Mouse (Mus musculus) left cerebral cortex, postnatal 4 days (tissue): ENCODE data around the gene Wipi1. TPM values are rescaled to one million over a fixed set of nuclear protein-coding genes. Genes with fewer than 3 reads are reported as not detected.
"Not testable (repeated sequence)": the region's sequence is repeated elsewhere in the genome, so short reads cannot be mapped to it uniquely, and the experiment has no call there.

Experiments
- DNase-seq: peaks from one replicate; pipeline ENCODE4 v3.0.0-alpha.2; 2022
- intact Hi-C: fragments of 180-260 bp; cut with DNase I; formaldehyde crosslinking; loops from one replicate; pipeline ENCODE4 v1.15.1; 2025
- total RNA-seq, 2 experiments: library from RNA; stranded (reverse); gene quantifications; 2 replicates each; pipeline ENCODE4 v1.2.3; 2021

Wipi1 gene
- total RNA-seq: 10 to 100 TPM; 14.1 TPM

- intact Hi-C loops: no loop called here
- DNase-seq: peak; percentile 99
These were observed at the start of gene Wipi1 for GRCm38 (mm10) chr11:109611303-109612149. Gene Wipi1, minus strand, starts transcription at chr11:109611967.

- DNase-seq: not testable (repeated sequence)
- intact Hi-C loops: loop anchor here (10.0 kb wide), 1 partner anchor 614 kb away; no protein-coding TSS in a partner anchor
These were observed 48.8 kb upstream of the Wipi1 start for GRCm38 (mm10) chr11:109660526-109660925.

- intact Hi-C loops: no loop called here
- DNase-seq: no peak
These were observed 44.5 kb upstream of the Wipi1 start for GRCm38 (mm10) chr11:109656232-109656631.

- DNase-seq: no peak
- intact Hi-C loops: no loop called here
These were observed 42.8 kb upstream of the Wipi1 start for GRCm38 (mm10) chr11:109654581-109654980.

GRCm38 (mm10) chr11:109653201-109653600 is 41.4 kb upstream of the Wipi1 start:
- DNase-seq: no peak
- intact Hi-C loops: no loop called here

GRCm38 (mm10) chr11:109652505-109652904 is 40.7 kb upstream of the Wipi1 start:
- intact Hi-C loops: no loop called here

GRCm38 (mm10) chr11:109651566-109652024 is 39.8 kb upstream of the Wipi1 start:
- intact Hi-C loops: no loop called here
- peak; percentile 35 for DNase-seq

More at GRCm38 (mm10) chr11:109652505-109652904, 40.7 kb upstream of the Wipi1 start:
- DNase-seq: no peak

- intact Hi-C loops: no loop called here
- peak; percentile 96 for DNase-seq
These were observed 39.2 kb upstream of the Wipi1 start for GRCm38 (mm10) chr11:109650788-109651565.

- intact Hi-C loops: no loop called here
- DNase-seq: peak; percentile 87
These were observed 38.4 kb upstream of the Wipi1 start for GRCm38 (mm10) chr11:109649975-109650701.

- intact Hi-C loops: no loop called here
- no peak for DNase-seq
These were observed 37.4 kb upstream of the Wipi1 start, which contains the start of gene Prkar1a for GRCm38 (mm10) chr11:109649206-109649605. Gene Prkar1a, plus strand, starts transcription at chr11:109649405.

GRCm38 (mm10) chr11:109648510-109648909 is 36.7 kb upstream of the Wipi1 start:
- intact Hi-C loops: no loop called here
- DNase-seq: peak; percentile 83

- intact Hi-C loops: no loop called here
These were observed 29.9 kb upstream of the Wipi1 start for GRCm38 (mm10) chr11:109641498-109642222.

GRCm38 (mm10) chr11:109635871-109636395 is 24.2 kb upstream of the Wipi1 start:
- intact Hi-C loops: no loop called here
- DNase-seq: no peak

More at GRCm38 (mm10) chr11:109641498-109642222, 29.9 kb upstream of the Wipi1 start:
- DNase-seq: no peak

GRCm38 (mm10) chr11:109634928-109635327 is 23.2 kb upstream of the Wipi1 start:
- intact Hi-C loops: no loop called here
- DNase-seq: no peak

- intact Hi-C loops: no loop called here
- no peak for DNase-seq
These were observed 17.3 kb upstream of the Wipi1 start for GRCm38 (mm10) chr11:109629021-109629521.

GRCm38 (mm10) chr11:109628099-109628498 is 16.3 kb upstream of the Wipi1 start:
- intact Hi-C loops: no loop called here
- no peak for DNase-seq

GRCm38 (mm10) chr11:109627648-109628047 is 15.9 kb upstream of the Wipi1 start:
- intact Hi-C loops: no loop called here

GRCm38 (mm10) chr11:109623238-109623637 is 11.5 kb upstream of the Wipi1 start:
- DNase-seq: no peak
- intact Hi-C loops: no loop called here

More at GRCm38 (mm10) chr11:109627648-109628047, 15.9 kb upstream of the Wipi1 start:
- no peak for DNase-seq

- DNase-seq: no peak
- intact Hi-C loops: no loop called here
These were observed 10.8 kb upstream of the Wipi1 start for GRCm38 (mm10) chr11:109622518-109623037.
